Mouse (Mus musculus) embryonic stem cell, embryonic (primary cell): ENCODE results near the gene Celsr1.

Source experiments
- CTCF ChIA-PET, 4 experiments: fragments of 300-600 bp in 2 of 4; fragments of 350-600 bp in 2 of 4; sonication (Branson Sonifier 250); formaldehyde crosslinking; loops; one replicate each; lab custom pipeline; 2022; ENCODE audit warnings: inconsistent platforms in 2 of 4; lab: Charles Lee
- POLR2A ChIA-PET, 4 experiments: fragments of 300-600 bp in 2 of 4; fragments of 350-600 bp in 2 of 4; sonication (Branson Sonifier 250); formaldehyde crosslinking; loops; one replicate each; lab custom pipeline; 2022; ENCODE audit warnings: antibody characterized with exemption in 4 of 4, inconsistent platforms in 1 of 4; lab: Charles Lee

Celsr1 gene

GRCm38 (mm10) chr15:86033191-86033841 is at the start of gene Celsr1:
Celsr1 (minus strand) TSS chr15:86033777.
- ChIA-PET CTCF (interaction anchor here (0.5 to 3.3 kb wide), 62 partner anchors 9 to 675 kb away, joined by 3 to 42 read pairs (median 4); partner anchors contain the start of genes Cdpf1 (in 1 of the 4) and Ppara (in 1 of the 4)), POLR2A (interaction anchor here in 3 of 4 experiments (0.6 to 2.8 kb wide), 43 partner anchors 9 to 422 kb away, joined by 3 to 17 read pairs (median 4); partner anchors contain the start of genes Cdpf1 (in 2 of the 3), Gramd4 (in 1 of the 3), Gtse1 (in 1 of the 3) and Trmu (in 1 of the 3))

- ChIA-PET POLR2A (interaction anchor here in 2 of 4 experiments (1.0 to 2.4 kb wide), 6 partner anchors 11 to 59 kb away, joined by 3 to 11 read pairs (median 4); partner anchors contain the start of gene Gramd4 (in 1 of the 2)), CTCF (interaction anchor here in 3 of 4 experiments (0.6 to 1.8 kb wide), 6 partner anchors 13 to 204 kb away, joined by 3 to 6 read pairs (median 4); partner anchors contain the start of gene Trmu (in 1 of the 3))
Observed at GRCm38 (mm10) chr15:86083261-86083741, 49.7 kb upstream of the Celsr1 start.

GRCm38 (mm10) chr15:86082551-86082961 is 49.0 kb upstream of the Celsr1 start:
- ChIA-PET POLR2A (interaction anchor here in 2 of 4 experiments (0.6 to 2.0 kb wide), 4 partner anchors 12 to 195 kb away, joined by 3 to 6 read pairs (median 4); partner anchors contain the start of gene Gramd4 (in 1 of the 2)), CTCF (interaction anchor here in 3 of 4 experiments (0.6 to 1.8 kb wide), 6 partner anchors 47 to 492 kb away, joined by 3 to 5 read pairs (median 4); no protein-coding TSS in a partner anchor)

GRCm38 (mm10) chr15:86081654-86082053 is 48.1 kb upstream of the Celsr1 start:
- POLR2A ChIA-PET = interaction anchor here (0.6 to 1.5 kb wide), 8 partner anchors 24 to 622 kb away, joined by 3 to 5 read pairs (median 4); partner anchors contain the start of gene Gramd4 (in 1 of the 4)
- CTCF ChIA-PET = interaction anchor here (0.6 to 1.4 kb wide), 19 partner anchors 15 to 1917 kb away, joined by 3 to 6 read pairs (median 4); no protein-coding TSS in a partner anchor

GRCm38 (mm10) chr15:86080408-86080807 is 46.8 kb upstream of the Celsr1 start:
- ChIA-PET POLR2A (interaction anchor here in 2 of 4 experiments (0.6 to 1.5 kb wide), 3 partner anchors 23 to 77 kb away, joined by 4 to 5 read pairs (median 4); partner anchors contain the start of gene Gramd4 (in 1 of the 2)), CTCF (interaction anchor here in 2 of 4 experiments (1.1 to 1.4 kb wide), 2 partner anchors 55 to 167 kb away, joined by 3 to 4 read pairs; no protein-coding TSS in a partner anchor)

- POLR2A ChIA-PET = no interaction called here
- CTCF ChIA-PET = no interaction called here
Observed at GRCm38 (mm10) chr15:86079876-86080275, 46.3 kb upstream of the Celsr1 start.

- ChIA-PET POLR2A (no interaction called here), CTCF (interaction anchor here in 1 of 4 experiments (0.7 kb wide), 1 partner anchor 46 kb away, joined by 3 read pairs; no protein-coding TSS in a partner anchor)
Observed at GRCm38 (mm10) chr15:86079467-86079866, 45.9 kb upstream of the Celsr1 start.

- ChIA-PET CTCF (interaction anchor here in 1 of 4 experiments (0.7 kb wide), 1 partner anchor 46 kb away, joined by 3 read pairs; no protein-coding TSS in a partner anchor), POLR2A (no interaction called here)
Observed at GRCm38 (mm10) chr15:86078481-86079216, 45.1 kb upstream of the Celsr1 start.

GRCm38 (mm10) chr15:86077934-86078333 is 44.4 kb upstream of the Celsr1 start:
- ChIA-PET POLR2A (no interaction called here), CTCF (no interaction called here)

GRCm38 (mm10) chr15:86076378-86076777 is 42.8 kb upstream of the Celsr1 start:
- ChIA-PET CTCF (interaction anchor here in 3 of 4 experiments (0.9 to 1.5 kb wide), 5 partner anchors 39 to 180 kb away, joined by 3 to 4 read pairs (median 3); no protein-coding TSS in a partner anchor), POLR2A (interaction anchor here in 2 of 4 experiments (1.0 to 1.2 kb wide), 3 partner anchors 9 to 36 kb away, joined by 3 to 4 read pairs (median 4); no protein-coding TSS in a partner anchor)

GRCm38 (mm10) chr15:86076048-86076315 is 42.4 kb upstream of the Celsr1 start:
- ChIA-PET POLR2A (interaction anchor here in 2 of 4 experiments (1.0 to 1.9 kb wide), 4 partner anchors 9 to 37 kb away, joined by 3 to 5 read pairs (median 4); no protein-coding TSS in a partner anchor), CTCF (interaction anchor here in 3 of 4 experiments (0.9 to 1.5 kb wide), 5 partner anchors 38 to 180 kb away, joined by 3 to 4 read pairs (median 3); no protein-coding TSS in a partner anchor)

GRCm38 (mm10) chr15:86075305-86076047 is 41.9 kb upstream of the Celsr1 start:
- POLR2A ChIA-PET = interaction anchor here in 2 of 4 experiments (1.0 to 1.9 kb wide), 6 partner anchors 9 to 37 kb away, joined by 3 to 5 read pairs (median 4); partner anchors contain the start of gene Gramd4 (in 1 of the 2)
- CTCF ChIA-PET = interaction anchor here in 3 of 4 experiments (0.6 to 1.5 kb wide), 10 partner anchors 11 to 179 kb away, joined by 3 to 6 read pairs (median 3); no protein-coding TSS in a partner anchor

GRCm38 (mm10) chr15:86074171-86074937 is 40.8 kb upstream of the Celsr1 start:
- ChIA-PET POLR2A (interaction anchor here in 3 of 4 experiments (0.6 to 1.9 kb wide), 5 partner anchors 13 to 421 kb away, joined by 3 to 5 read pairs (median 4); partner anchors contain the start of gene Gramd4 (in 1 of the 3)), CTCF (interaction anchor here (0.6 to 1.5 kb wide), 7 partner anchors 11 to 178 kb away, joined by 3 to 6 read pairs (median 3); no protein-coding TSS in a partner anchor)

GRCm38 (mm10) chr15:86071166-86071565 is 37.6 kb upstream of the Celsr1 start:
- POLR2A ChIA-PET = no interaction called here
- CTCF ChIA-PET = interaction anchor here in 1 of 4 experiments (0.6 kb wide), 2 partner anchors 165 to 230 kb away, joined by 3 to 4 read pairs; no protein-coding TSS in a partner anchor

- CTCF ChIA-PET = interaction anchor here in 2 of 4 experiments (0.6 to 1.3 kb wide), 3 partner anchors 11 to 65 kb away, joined by 3 to 5 read pairs (median 4); no protein-coding TSS in a partner anchor
- POLR2A ChIA-PET = interaction anchor here in 2 of 4 experiments (0.7 to 1.0 kb wide), 4 partner anchors 22 to 191 kb away, joined by 3 to 4 read pairs (median 3); no protein-coding TSS in a partner anchor
Observed at GRCm38 (mm10) chr15:86070368-86070767, 36.8 kb upstream of the Celsr1 start.
